Mouse (Mus musculus): ENCODE data around the gene Ccdc80.

- TF ChIP-seq CHD2 (IDR thresholded peaks at IDR 0.05; ENCODE audit: low read depth, low read length) (no peak), HCFC1 (IDR thresholded peaks at IDR 0.05; ENCODE audit: borderline replicate concordance, insufficient read depth, low read length) (no peak), ZC3H11A (IDR thresholded peaks at IDR 0.05; ENCODE audit: borderline replicate concordance, low read depth, low read length) (no peak), ZNF384 (IDR thresholded peaks at IDR 0.05; ENCODE audit: low read depth, low read length) (no peak)
These were observed 24.0 kb downstream of the Ccdc80 start for GRCm38 (mm10) chr16:45117200-45117599.

Measured in ES-E14 (cell line).